Mouse (Mus musculus) limb, embryonic 14.5 days (tissue): ENCODE data around the gene Pgap1. TPM values are rescaled to one million over a fixed set of nuclear protein-coding genes. Genes with fewer than 3 reads are reported as not detected.

Experiments
- ATAC-seq: fragments of 200-750 bp; cut with Nextera tagmentation; 2 replicates; pipeline ENCODE4 v1.8.0; 2017; ENCODE audit warnings: low read depth, moderate number of reproducible peaks, moderate TSS enrichment; ENCODE audit not compliant: low FRiP score
- DNase-seq: peaks from one replicate; pipeline ENCODE4 v3.0.0-alpha.2; 2015; ENCODE audit warnings: low spot score
- H3K27ac ChIP-seq: fragments of 300-500 bp; sonication (generic); replicated peaks from 2 replicates; pipeline ENCODE4 v1.5.1; 2014; ENCODE audit warnings: low read depth, mild to moderate bottlenecking, low read length, moderate library complexity, mixed read lengths
- H3K27me3 ChIP-seq: fragments of 300-500 bp; sonication (generic); 2 replicates; pipeline ENCODE4 v1.6.1; 2014; ENCODE audit warnings: low read length, mixed read lengths; ENCODE audit not compliant: control insufficient read depth, insufficient read depth
- H3K36me3 ChIP-seq: fragments of 300-500 bp; sonication (generic); 2 replicates; pipeline ENCODE4 v1.6.1; 2014; ENCODE audit warnings: mild to moderate bottlenecking, low read length, moderate library complexity, mixed read lengths; ENCODE audit not compliant: control insufficient read depth, insufficient read depth
- H3K4me1 ChIP-seq: fragments of 300-500 bp; sonication (generic); 2 replicates; pipeline ENCODE4 v1.6.1; 2014; ENCODE audit warnings: antibody characterized with exemption, low read length, mixed read lengths; ENCODE audit not compliant: control insufficient read depth, insufficient read depth
- H3K4me2 ChIP-seq: fragments of 300-500 bp; sonication (generic); replicated peaks from 2 replicates; pipeline ENCODE4 v1.6.1; 2014; ENCODE audit warnings: low read depth, mild to moderate bottlenecking, low read length, moderate library complexity; ENCODE audit not compliant: severe bottlenecking
- H3K4me3 ChIP-seq: fragments of 300-500 bp; sonication (generic); replicated peaks from 2 replicates; pipeline ENCODE4 v1.5.1; 2014; ENCODE audit warnings: low read length
- H3K9ac ChIP-seq: fragments of 300-500 bp; sonication (generic); 2 replicates; pipeline ENCODE4 v1.6.1; 2014; ENCODE audit warnings: mild to moderate bottlenecking, low read depth, low read length, moderate library complexity; ENCODE audit not compliant: severe bottlenecking
- H3K9me3 ChIP-seq: fragments of 300-500 bp; sonication (generic); 2 replicates; pipeline ENCODE4 v1.6.1; 2016; ENCODE audit warnings: low read length; ENCODE audit not compliant: control insufficient read depth
- POLR2A ChIP-seq: fragments of 200-500 bp; IDR thresholded peaks from 2 replicates; pipeline ENCODE4 v1.8.0; 2012; ENCODE audit warnings: inconsistent platforms, mild to moderate bottlenecking, moderate library complexity, borderline replicate concordance; ENCODE audit not compliant: insufficient read depth, insufficient read length; ENCODE audit errors: extremely low read depth
- WGBS: fragments of 180-500 bp; shearing (Covaris S2); extraction: QIAGEN DNeasy Blood & Tissue Kit; methylation state at CpG from one replicate; pipeline ENCODE4 v1.1.7; 2014; 5-methylcytosine and 5-hydroxymethylcytosine counted together
- polyA plus RNA-seq, 2 experiments: library from polyadenylated mRNA; depleted of rRNA in 1 of 2; stranded (reverse) in 1 of 2; unstranded in 1 of 2; fragments of >200 nt; fragmentation: Nextera tagmentation in 1 of 2; extraction: Ambion mirVana in 1 of 2; gene quantifications; 2 replicates each; pipeline versions ENCODE4 v1.2.1 to v1.2.3; 2012 to 2014

Pgap1 gene
- polyA plus RNA-seq, 2 experiments: 3.3 to 6.4 TPM

DNA sequence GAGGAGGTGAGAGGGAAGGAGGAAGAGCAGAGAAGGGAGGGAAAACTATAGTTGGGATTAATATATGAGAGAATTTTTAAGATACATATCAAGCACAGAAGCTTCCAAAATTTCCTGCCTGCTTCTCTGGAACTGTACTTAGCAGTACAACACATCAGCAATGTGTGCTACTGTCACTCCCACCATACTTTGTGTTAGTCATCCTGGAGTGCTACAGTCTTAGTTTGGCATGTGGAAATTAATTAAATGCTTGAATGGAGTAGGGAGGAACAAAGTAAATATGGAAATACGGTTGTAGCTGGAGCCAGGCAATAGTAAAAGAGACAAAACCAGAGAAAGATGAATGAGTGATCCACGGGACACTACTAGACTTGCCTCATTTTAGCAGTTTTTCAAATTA lies 38.7 kb upstream of the Pgap1 start:
- ATAC-seq: no peak

DNA sequence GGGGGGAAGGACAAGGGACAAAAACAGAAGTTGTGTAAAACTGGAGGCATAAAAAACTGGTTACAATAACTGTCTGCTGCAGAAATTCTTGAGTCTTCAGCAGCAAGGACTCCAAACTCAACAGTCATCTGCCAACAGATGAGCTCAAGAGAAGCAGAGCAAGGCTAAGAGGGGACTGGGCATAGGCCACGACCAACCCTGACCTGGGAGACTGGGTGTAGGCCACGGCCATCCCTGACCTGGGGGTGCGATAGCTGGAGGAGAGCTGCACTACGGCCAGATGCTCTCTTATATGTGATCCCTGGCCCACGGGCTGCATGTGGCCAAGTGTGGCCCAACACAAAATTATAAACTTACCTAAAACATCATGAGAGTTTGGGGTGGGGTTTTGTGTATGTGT lies 29.6 kb upstream of the Pgap1 start:
- Histone ChIP-seq H3K4me2 (no peak overlapping the region), H3K36me3 (no peaks in the 10 kb centered on the region), H3K4me1 (no peaks in the 10 kb centered on the region), H3K27ac (no peak overlapping the region), H3K9me3 (no peaks in the 10 kb centered on the region), H3K4me3 (no peak overlapping the region), H3K27me3 (no peaks in the 10 kb centered on the region), H3K9ac (no peak overlapping the region)
- WGBS: 83% methylated on average over 5 of the region's 5 CpGs
- DNase-seq: no peak
- TF ChIP-seq POLR2A: no peak
- ATAC-seq: no peak

More for the DNA sequence above, 38.7 kb upstream of the Pgap1 start:
- WGBS: 85% methylated on average over 2 of the region's 2 CpGs
- no peak for TF ChIP-seq POLR2A
- Histone ChIP-seq H3K36me3 (no peaks in the 10 kb centered on the region), H3K27ac (no peak overlapping the region), H3K9me3 (no peaks in the 10 kb centered on the region), H3K4me3 (no peak overlapping the region), H3K4me1 (no peaks in the 10 kb centered on the region), H3K9ac (no peak overlapping the region), H3K4me2 (no peak overlapping the region), H3K27me3 (no peaks in the 10 kb centered on the region)
- DNase-seq: no peak

DNA sequence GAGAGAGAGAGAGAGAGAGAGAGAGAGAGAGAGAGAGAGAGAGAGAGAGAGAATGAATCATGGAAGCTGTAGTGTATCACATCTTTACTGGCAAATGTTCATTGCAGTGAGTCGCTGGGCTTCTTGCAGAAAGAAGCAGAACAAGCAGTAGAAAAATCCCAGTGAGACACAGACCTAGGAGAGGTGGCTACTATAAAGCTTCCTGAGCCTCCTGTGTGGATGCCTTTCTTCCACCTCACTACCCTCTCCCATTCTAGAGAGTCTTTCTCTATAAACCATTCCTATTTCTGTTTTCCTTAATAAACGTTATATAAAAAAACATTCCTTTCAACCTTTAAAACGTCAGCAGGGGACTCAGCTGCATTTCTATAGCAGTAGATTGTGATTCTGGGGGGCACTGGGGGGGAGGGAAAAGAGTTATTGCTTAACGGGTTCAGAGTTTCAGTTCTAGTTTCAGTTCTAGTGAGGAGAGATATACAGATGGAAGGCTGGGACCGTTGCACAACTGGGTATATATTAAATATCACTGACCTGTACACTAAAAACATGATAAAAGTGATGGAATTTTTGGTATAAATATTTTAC lies 28.6 kb upstream of the Pgap1 start:
- no peak for DNase-seq
- H3K4me3 ChIP-seq: no peak overlapping the region
- H3K4me1 ChIP-seq: no peaks in the 10 kb centered on the region
- no peak overlapping the region for H3K4me2 ChIP-seq
- H3K9ac ChIP-seq: no peak overlapping the region
- no peaks in the 10 kb centered on the region for H3K36me3 ChIP-seq
- H3K27me3 ChIP-seq: no peaks in the 10 kb centered on the region
- no peaks in the 10 kb centered on the region for H3K9me3 ChIP-seq
- WGBS: 37% methylated on average over 5 of the region's 5 CpGs
- no peak for TF ChIP-seq POLR2A
- no peak for ATAC-seq
- no peak overlapping the region for H3K27ac ChIP-seq

DNA sequence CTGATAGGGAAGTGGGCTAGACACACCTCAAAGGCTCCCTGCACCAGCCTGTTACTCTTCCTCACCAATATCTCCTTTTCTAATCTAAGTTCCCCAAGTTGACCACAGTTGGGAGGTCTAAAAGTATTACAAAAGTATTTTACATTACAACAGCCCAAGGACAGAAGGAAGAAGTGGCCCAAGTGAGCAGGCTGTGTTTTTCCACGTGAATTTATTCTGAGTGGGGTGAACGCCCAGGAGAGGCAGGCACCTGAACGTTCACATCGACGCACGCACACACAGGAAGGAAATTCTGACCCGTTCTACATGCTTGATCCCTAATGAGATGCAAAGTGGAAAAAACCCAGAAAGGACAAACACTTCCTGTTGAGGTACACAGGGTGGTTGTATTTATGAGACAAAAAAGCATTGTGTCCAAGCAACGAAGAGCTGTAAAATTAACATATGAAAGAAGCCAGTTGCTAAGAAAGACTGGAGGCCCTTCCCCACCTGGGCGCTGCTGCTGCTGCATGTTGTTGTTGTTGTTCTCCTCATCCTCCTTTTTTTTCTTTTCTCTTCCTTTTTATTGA lies 27.9 kb upstream of the Pgap1 start:
- 36% methylated on average over 9 of the region's 9 CpGs for WGBS
- DNase-seq: no peak

DNA sequence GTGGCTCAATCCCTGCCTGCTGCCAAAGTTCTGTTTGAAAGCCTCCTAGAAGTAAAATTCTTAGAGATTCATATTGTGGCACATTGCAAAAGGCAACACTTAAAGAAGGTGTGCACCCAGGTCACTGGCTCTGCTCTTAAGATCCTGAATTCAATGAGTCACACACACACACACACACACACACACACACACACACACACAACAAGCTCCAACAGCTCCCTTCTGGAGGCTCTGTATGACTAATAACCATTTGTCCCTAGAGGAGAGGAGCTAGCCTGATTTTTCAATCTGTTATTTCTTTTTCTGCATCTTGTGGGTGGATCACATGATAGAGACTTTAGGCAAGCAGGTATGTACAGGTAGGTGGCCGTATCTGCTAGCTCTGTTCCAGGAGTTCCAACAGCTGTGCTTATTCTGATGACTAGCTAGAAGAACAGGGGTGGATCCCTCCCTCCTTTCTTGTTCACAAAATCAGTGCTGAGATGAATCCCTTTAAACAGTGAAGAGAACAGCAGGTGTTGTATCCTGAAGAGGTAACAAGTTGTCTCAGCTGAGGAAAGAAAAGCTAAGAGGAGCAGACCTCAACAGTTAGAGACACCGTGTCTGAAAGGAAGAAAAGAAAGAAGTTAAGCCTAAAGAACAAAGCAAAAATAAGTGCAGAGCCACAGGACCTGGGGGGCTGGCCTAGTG lies 27.2 kb upstream of the Pgap1 start:
- H3K9me3 ChIP-seq: no peaks in the 10 kb centered on the region
- H3K4me1 ChIP-seq: no peaks in the 10 kb centered on the region
- H3K27me3 ChIP-seq: no peaks in the 10 kb centered on the region
- DNase-seq: no peak
- no peaks in the 10 kb centered on the region for H3K36me3 ChIP-seq
- H3K4me2 ChIP-seq: no peak overlapping the region
- WGBS: 64% methylated on average over 2 of the region's 2 CpGs
- H3K4me3 ChIP-seq: no peak overlapping the region
- no peak for ATAC-seq
- no peak overlapping the region for H3K27ac ChIP-seq
- no peak overlapping the region for H3K9ac ChIP-seq
- TF ChIP-seq POLR2A: no peak

More for the DNA sequence above, 27.9 kb upstream of the Pgap1 start:
- TF ChIP-seq POLR2A: no peak
- no peaks in the 10 kb centered on the region for H3K27me3 ChIP-seq
- H3K9me3 ChIP-seq: no peaks in the 10 kb centered on the region
- H3K4me3 ChIP-seq: no peak overlapping the region
- H3K27ac ChIP-seq: no peak overlapping the region
- ATAC-seq: no peak
- no peaks in the 10 kb centered on the region for H3K36me3 ChIP-seq
- H3K4me1 ChIP-seq: no peaks in the 10 kb centered on the region
- H3K4me2 ChIP-seq: no peak overlapping the region
- H3K9ac ChIP-seq: no peak overlapping the region
